Mouse (Mus musculus): ENCODE results near the gene Dntt. TPM values are rescaled to one million over a fixed set of nuclear protein-coding genes. Genes with fewer than 3 reads are reported as not detected.

Gene Dntt
- polyA plus RNA-seq, 1 experiment from 2014 or later, result 0.06 TPM

GRCm38 (mm10) chr19:41073746-41074455, 44.8 kb downstream of the Dntt start:
- Histone ChIP-seq H3K27me3 (peaks cover 5% of the 10 kb centered on the region; the same call in 1 of the 2 replicates), H3K9me3 (replicated peaks) (no peaks in the 10 kb centered on the region), H3K9ac (no peak overlapping the region), H3K4me2 (no peak overlapping the region), H3K36me3 (no peaks in the 10 kb centered on the region), H3K4me1 (replicated peaks) (no peaks in the 10 kb centered on the region), H3K27ac (no peak overlapping the region), H3K4me3 (no peak overlapping the region)
- 81% methylated on average over 14 of the region's 14 CpGs for WGBS
- ATAC-seq (replicated peaks; ENCODE audit: insufficient number of reproducible peaks, insufficient read depth, low FRiP score, low read depth), result no peak

- no peaks in the 10 kb centered on the region for H3K9me3 ChIP-seq (replicated peaks)
- WGBS, result 72% methylated on average over 3 of the region's 3 CpGs
- H3K36me3 ChIP-seq, result no peaks in the 10 kb centered on the region
- H3K9ac ChIP-seq, result no peak within 1 kb of the TSS
- H3K27me3 ChIP-seq, result peaks cover 5% of the 10 kb centered on the region; the same call in 1 of the 2 replicates
- no peak for ATAC-seq (replicated peaks; ENCODE audit: insufficient number of reproducible peaks, insufficient read depth, low FRiP score, low read depth)
- H3K27ac ChIP-seq, result no peak within 1 kb of the TSS
- H3K4me2 ChIP-seq, result no peak within 1 kb of the TSS
- H3K4me1 ChIP-seq (replicated peaks), result peaks cover 8% of the 10 kb centered on the region; the same call in 1 of the 2 replicates
- no peak within 1 kb of the TSS for H3K4me3 ChIP-seq
These were observed 47.8 kb downstream of the Dntt start, which contains the start of gene Opalin for GRCm38 (mm10) chr19:41076906-41077305. Gene Opalin, minus strand, starts transcription at chr19:41077113.

DNA sequence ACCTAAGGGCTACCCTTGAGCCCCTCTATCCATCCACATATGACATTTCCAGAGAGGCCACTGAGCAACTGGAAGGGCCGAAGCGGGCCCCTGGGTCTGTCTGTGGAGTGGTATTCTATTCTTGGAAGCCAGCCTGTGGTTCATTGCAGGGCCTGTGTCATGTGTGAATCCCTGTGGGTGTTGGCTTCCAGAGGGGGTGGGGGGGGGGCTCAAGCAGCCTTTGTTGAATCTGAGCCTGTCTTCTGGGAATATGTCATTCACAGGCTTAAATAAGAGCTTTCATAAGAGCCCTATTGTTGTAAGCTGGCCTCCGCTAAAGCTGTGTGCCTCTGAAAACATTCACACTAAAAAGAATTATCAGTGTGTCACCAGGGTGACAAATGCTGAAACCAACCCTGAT, 52.5 kb downstream of the Dntt start:
- no peaks in the 10 kb centered on the region for H3K9me3 ChIP-seq (replicated peaks)
- no peak overlapping the region for H3K9ac ChIP-seq
- peak overlapping the region; percentile 26; the same call in 1 of the 2 replicates for H3K4me2 ChIP-seq
- H3K27ac ChIP-seq, result peak overlapping the region; percentile 44
- H3K36me3 ChIP-seq, result no peaks in the 10 kb centered on the region
- ATAC-seq (replicated peaks; ENCODE audit: insufficient number of reproducible peaks, insufficient read depth, low FRiP score, low read depth), result peak; percentile 33; the same call in 1 of the 2 replicates
- H3K4me1 ChIP-seq (replicated peaks), result peaks cover 8% of the 10 kb centered on the region; the same call in 1 of the 2 replicates
- no peaks in the 10 kb centered on the region for H3K27me3 ChIP-seq
- H3K4me3 ChIP-seq, result no peak overlapping the region
- 38% methylated on average over 3 of the region's 3 CpGs for WGBS

DNA sequence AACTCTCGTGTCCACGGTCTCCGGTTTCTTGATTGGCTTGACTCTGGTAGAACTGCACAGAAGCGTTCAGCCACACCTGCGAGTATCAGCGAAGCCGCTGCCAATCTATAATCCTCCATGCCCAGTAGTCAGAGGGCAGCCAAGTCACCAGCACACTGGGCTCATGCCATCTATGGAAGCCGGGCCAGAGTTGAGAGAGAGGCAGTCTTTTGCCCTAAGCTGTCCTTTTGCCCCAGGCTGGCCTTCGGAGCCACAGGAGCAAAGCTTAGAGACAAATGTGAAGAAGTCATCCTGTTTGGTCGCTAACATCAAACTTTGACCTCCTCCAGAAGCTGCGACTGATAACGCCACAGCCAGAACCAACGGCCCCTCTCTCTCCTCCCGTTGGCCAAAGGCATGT, 54.6 kb downstream of the Dntt start:
- Histone ChIP-seq H3K27ac (no peak overlapping the region), H3K4me3 (no peak overlapping the region), H3K27me3 (peaks cover 9% of the 10 kb centered on the region; the same call in 1 of the 2 replicates), H3K4me1 (replicated peaks) (peaks cover 11% of the 10 kb centered on the region; the same call in 1 of the 2 replicates), H3K9me3 (replicated peaks) (no peaks in the 10 kb centered on the region), H3K9ac (no peak overlapping the region), H3K36me3 (no peaks in the 10 kb centered on the region), H3K4me2 (no peak overlapping the region)
- WGBS, result 79% methylated on average over 14 of the region's 14 CpGs
- ATAC-seq (replicated peaks; ENCODE audit: insufficient number of reproducible peaks, insufficient read depth, low FRiP score, low read depth), result no peak

DNA sequence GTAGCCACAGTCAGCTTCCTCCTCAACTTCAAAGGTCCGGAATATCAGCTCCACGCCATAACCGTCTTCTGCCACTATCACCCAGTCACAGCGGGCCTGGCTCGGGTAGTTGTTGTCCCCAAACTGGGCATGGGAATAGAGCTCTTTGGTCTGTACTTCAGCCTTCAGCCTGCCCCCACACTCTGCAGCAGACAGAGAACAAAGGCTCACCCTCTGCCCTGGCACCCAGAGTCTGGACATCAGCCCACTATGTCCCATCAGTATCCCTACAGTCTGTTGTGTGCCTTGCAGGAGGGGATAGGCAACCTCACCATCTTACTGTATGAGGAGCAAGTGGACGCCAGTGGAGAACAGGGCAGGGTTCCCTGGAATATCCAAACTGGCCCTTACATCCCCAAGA, 57.2 kb downstream of the Dntt start:
- H3K27me3 ChIP-seq, result peaks cover 14% of the 10 kb centered on the region; the same call in 1 of the 2 replicates
- 83% methylated on average over 6 of the region's 6 CpGs for WGBS
- no peak overlapping the region for H3K9ac ChIP-seq
- H3K27ac ChIP-seq, result no peak overlapping the region
- no peaks in the 10 kb centered on the region for H3K9me3 ChIP-seq (replicated peaks)
- no peak overlapping the region for H3K4me3 ChIP-seq
- no peak overlapping the region for H3K4me2 ChIP-seq
- H3K4me1 ChIP-seq (replicated peaks), result peaks cover 10% of the 10 kb centered on the region; the same call in 1 of the 2 replicates
- ATAC-seq (replicated peaks; ENCODE audit: insufficient number of reproducible peaks, insufficient read depth, low FRiP score, low read depth), result no peak
- no peaks in the 10 kb centered on the region for H3K36me3 ChIP-seq

DNA sequence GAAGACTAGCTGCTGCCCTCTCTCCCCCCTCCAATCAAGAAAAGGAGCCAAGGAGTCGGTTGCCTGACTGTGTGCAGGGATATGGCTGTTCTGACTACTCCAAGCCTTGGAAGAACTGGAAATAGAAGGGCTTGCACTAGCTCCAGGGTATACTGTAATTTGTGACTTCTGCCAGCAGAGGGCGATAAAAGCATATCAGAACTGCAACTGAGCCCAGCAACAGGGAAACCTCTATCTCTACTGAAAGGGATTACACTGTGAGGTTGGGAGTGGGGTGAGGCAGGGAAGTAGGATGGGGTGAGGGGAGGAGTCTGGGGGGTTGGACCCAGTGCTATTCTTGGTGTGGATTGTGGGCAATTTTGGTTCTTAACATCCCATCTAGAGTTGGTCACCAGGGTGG, 57.6 kb downstream of the Dntt start:
- ATAC-seq (replicated peaks; ENCODE audit: insufficient number of reproducible peaks, insufficient read depth, low FRiP score, low read depth), result 0 out of 2 replicates have a peak, but pooled peaks have one; percentile 29
- no peak overlapping the region for H3K9ac ChIP-seq
- peaks cover 5% of the 10 kb centered on the region; the same call in 1 of the 2 replicates for H3K4me1 ChIP-seq (replicated peaks)
- no peak overlapping the region for H3K4me2 ChIP-seq
- no peaks in the 10 kb centered on the region for H3K9me3 ChIP-seq (replicated peaks)
- H3K27me3 ChIP-seq, result peaks cover 14% of the 10 kb centered on the region; the same call in 1 of the 2 replicates
- WGBS, result 11% methylated on average over 2 of the region's 2 CpGs
- H3K36me3 ChIP-seq, result no peaks in the 10 kb centered on the region
- H3K27ac ChIP-seq, result no peak overlapping the region
- H3K4me3 ChIP-seq, result no peak overlapping the region

DNA sequence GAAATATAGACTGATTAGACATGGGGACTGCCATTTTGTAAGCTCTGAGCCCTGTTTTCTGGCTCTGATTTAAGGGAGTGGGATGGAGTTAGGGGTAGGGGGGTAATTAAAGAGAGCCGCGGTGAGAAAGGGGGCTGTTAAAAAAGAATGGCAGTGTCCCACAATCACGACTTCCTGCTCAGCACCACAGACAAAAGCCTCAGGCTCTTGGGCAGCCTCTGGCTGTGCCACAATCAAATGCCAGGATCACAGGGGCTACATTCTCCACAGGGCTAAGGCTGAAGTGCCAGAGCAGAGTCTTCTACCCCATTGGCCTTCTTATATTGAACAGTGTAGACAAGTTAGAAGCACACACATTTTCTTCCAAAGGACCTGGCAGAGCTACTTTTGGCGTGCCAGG, 58.8 kb downstream of the Dntt start:
- no peak for ATAC-seq (replicated peaks; ENCODE audit: insufficient number of reproducible peaks, insufficient read depth, low FRiP score, low read depth)
- H3K4me2 ChIP-seq, result no peak overlapping the region
- H3K4me1 ChIP-seq (replicated peaks), result 0 out of 2 replicates have a peak, but pooled peaks cover 5% of the 10 kb centered on the region

GRCm38 (mm10) chr19:41088491-41088890, 59.4 kb downstream of the Dntt start:
- Histone ChIP-seq H3K36me3 (no peaks in the 10 kb centered on the region), H3K4me3 (no peak overlapping the region)

More for the DNA sequence above, 58.8 kb downstream of the Dntt start:
- Histone ChIP-seq H3K9me3 (replicated peaks) (no peaks in the 10 kb centered on the region), H3K4me3 (no peak overlapping the region), H3K27ac (no peak overlapping the region), H3K9ac (no peak overlapping the region), H3K36me3 (no peaks in the 10 kb centered on the region), H3K27me3 (peaks cover 14% of the 10 kb centered on the region; the same call in 1 of the 2 replicates)
- WGBS, result 52% methylated on average over 4 of the region's 4 CpGs

GRCm38 (mm10) chr19:41089833-41090232, 60.8 kb downstream of the Dntt start:
- Histone ChIP-seq H3K9ac (no peak overlapping the region), H3K27ac (no peak overlapping the region), H3K27me3 (peaks cover 14% of the 10 kb centered on the region; the same call in 1 of the 2 replicates), H3K4me3 (no peak overlapping the region), H3K36me3 (no peaks in the 10 kb centered on the region), H3K9me3 (replicated peaks) (no peaks in the 10 kb centered on the region), H3K4me2 (no peak overlapping the region), H3K4me1 (replicated peaks) (0 out of 2 replicates have a peak, but pooled peaks cover 5% of the 10 kb centered on the region)
- WGBS, result 10% methylated on average over 5 of the region's 5 CpGs
- no peak for ATAC-seq (replicated peaks; ENCODE audit: insufficient number of reproducible peaks, insufficient read depth, low FRiP score, low read depth)

More at GRCm38 (mm10) chr19:41088491-41088890, 59.4 kb downstream of the Dntt start:
- no peak for ATAC-seq (replicated peaks; ENCODE audit: insufficient number of reproducible peaks, insufficient read depth, low FRiP score, low read depth)
- Histone ChIP-seq H3K4me2 (peak overlapping the region; percentile 37), H3K9ac (no peak overlapping the region), H3K27ac (no peak overlapping the region), H3K27me3 (peaks cover 14% of the 10 kb centered on the region; the same call in 1 of the 2 replicates), H3K9me3 (replicated peaks) (no peaks in the 10 kb centered on the region), H3K4me1 (replicated peaks) (0 out of 2 replicates have a peak, but pooled peaks cover 5% of the 10 kb centered on the region)
- 36% methylated on average over 18 of the region's 18 CpGs for WGBS

- no peaks in the 10 kb centered on the region for H3K36me3 ChIP-seq
- WGBS, result 55% methylated on average over 2 of the region's 2 CpGs
- no peak overlapping the region for H3K4me3 ChIP-seq
- no peak for ATAC-seq (replicated peaks; ENCODE audit: insufficient number of reproducible peaks, insufficient read depth, low FRiP score, low read depth)
- no peak overlapping the region for H3K27ac ChIP-seq
- H3K9ac ChIP-seq, result no peak overlapping the region
- peaks cover 14% of the 10 kb centered on the region; the same call in 1 of the 2 replicates for H3K27me3 ChIP-seq
- H3K9me3 ChIP-seq (replicated peaks), result no peaks in the 10 kb centered on the region
- no peak overlapping the region for H3K4me2 ChIP-seq
- 0 out of 2 replicates have a peak, but pooled peaks cover 5% of the 10 kb centered on the region for H3K4me1 ChIP-seq (replicated peaks)
These were observed 62.8 kb downstream of the Dntt start for GRCm38 (mm10) chr19:41091901-41092300.

GRCm38 (mm10) chr19:41097038-41097437, 68.0 kb downstream of the Dntt start:
- H3K27me3 ChIP-seq, result no peaks in the 10 kb centered on the region

More at GRCm38 (mm10) chr19:41097038-41097437, 68.0 kb downstream of the Dntt start:
- no peak for ATAC-seq (replicated peaks; ENCODE audit: insufficient number of reproducible peaks, insufficient read depth, low FRiP score, low read depth)
- H3K4me2 ChIP-seq, result no peak overlapping the region
- WGBS, result 47% methylated on average over 4 of the region's 4 CpGs
- H3K36me3 ChIP-seq, result no peaks in the 10 kb centered on the region
- no peak overlapping the region for H3K9ac ChIP-seq
- H3K4me3 ChIP-seq, result no peak overlapping the region
- H3K9me3 ChIP-seq (replicated peaks), result no peaks in the 10 kb centered on the region
- no peak overlapping the region for H3K27ac ChIP-seq
- H3K4me1 ChIP-seq (replicated peaks), result no peaks in the 10 kb centered on the region
